Mouse (Mus musculus): Measurements from ENCODE around the gene Zfp12.

Zfp12 gene

DNA sequence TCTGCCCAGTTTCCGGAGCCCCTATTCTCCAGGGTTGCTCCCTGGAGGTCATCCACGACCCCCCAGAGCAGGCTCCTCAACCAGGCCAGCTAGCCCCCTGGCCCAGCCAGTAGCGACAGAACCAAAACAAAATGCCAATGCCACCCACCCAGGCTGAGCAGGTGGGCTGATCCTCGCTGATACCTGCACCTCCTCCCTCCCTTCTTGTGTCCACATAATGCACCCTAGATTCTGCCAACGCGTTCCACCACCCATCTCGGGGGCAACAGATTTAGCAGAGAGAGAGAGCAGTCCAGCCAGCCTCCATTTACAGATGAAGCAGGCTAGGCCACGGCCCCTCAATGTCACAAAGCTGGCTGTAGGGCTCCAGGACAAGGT lies 34.0 kb downstream of the Zfp12 start:
- DNase-seq: no peak

GRCm38 (mm10) chr5:143269363-143270150 lies 34.6 kb downstream of the Zfp12 start, which contains the start of gene Zfp316:
Gene Zfp316 (minus strand): TSS chr5:143270022.
- peak; percentile 73 for DNase-seq

DNA sequence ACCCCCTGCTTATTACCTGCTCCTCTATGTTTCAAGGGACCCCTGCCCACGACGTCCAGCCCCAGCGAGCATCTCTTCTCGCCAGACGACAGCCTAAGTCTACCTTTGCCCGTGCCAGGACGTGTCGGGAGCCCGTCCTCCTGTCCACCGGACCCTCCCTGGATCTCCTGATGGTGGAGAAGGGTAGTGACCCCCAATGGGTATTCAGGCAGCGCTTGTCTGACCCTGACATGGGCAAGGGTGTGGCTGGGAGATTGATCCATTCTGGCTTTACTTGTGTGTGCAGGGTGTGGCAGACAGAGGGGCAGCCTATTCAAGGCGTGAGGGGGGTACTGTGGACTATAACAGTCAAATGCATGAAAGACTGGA lies 35.2 kb downstream of the Zfp12 start:
- no peak for DNase-seq

DNA sequence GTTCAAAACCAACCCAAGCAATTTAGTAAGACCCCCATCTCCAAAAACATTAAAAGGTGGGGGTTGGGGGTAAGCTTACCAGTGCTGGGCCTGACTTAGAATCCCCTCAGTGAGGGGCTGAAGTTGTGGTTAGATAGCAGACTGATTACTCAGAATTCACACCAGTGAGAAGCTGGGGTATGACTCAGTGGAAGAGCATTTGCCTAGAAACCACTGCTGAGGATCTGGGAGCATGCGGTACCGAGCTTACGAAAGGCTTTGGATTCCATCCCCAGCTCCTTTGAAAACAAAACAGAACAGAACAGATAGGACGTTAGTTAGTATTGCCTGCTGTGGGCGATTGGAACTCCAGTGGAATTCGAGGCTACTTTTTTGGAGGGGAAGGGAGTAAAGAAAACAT lies 36.7 kb downstream of the Zfp12 start:
- peak; percentile 49 for DNase-seq

DNA sequence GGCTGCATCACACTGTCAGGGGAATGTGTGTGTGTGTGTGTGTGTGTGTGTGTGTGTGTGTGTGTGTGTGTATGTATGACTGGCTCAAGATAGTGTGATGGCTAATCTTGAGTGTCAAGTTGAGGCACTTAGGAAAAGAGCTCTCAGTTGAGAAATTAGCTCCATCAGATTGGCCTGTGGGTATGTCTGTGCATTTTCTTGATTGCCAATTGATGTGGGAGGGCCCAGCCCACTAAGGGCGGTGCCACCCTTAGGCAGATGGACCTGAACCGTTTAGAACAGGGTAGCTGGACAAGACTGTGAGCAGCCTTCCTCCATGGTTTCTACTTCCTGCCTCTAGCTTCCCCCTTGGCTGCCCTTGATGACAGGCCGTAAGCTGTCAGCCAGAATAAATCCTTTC lies 37.1 kb downstream of the Zfp12 start:
- DNase-seq: no peak

- DNase-seq: no peak
Measured at GRCm38 (mm10) chr5:143272540-143273330, 37.8 kb downstream of the Zfp12 start.

- DNase-seq: no peak
Measured at GRCm38 (mm10) chr5:143275761-143276160, 40.8 kb downstream of the Zfp12 start.

DNA sequence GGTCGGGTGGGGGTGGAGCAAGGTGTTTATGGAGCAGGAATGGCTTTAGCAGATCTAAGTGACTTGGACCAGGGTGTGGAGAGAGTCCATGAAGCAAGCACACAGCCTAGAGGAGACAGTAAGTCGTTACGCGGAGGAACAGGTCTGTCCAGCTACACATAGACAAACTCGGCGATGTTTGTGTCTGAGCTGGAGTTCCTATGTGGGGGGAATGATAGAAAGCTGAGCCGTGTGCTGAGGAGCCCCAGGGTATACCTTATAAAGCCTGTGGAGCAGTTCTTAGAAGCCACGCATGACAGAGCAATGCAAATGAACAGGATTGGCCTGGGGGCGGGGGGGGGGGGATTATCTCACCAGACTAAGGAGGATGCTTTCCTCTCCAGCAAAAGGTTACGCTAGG lies 44.3 kb downstream of the Zfp12 start:
- DNase-seq: no peak

DNA sequence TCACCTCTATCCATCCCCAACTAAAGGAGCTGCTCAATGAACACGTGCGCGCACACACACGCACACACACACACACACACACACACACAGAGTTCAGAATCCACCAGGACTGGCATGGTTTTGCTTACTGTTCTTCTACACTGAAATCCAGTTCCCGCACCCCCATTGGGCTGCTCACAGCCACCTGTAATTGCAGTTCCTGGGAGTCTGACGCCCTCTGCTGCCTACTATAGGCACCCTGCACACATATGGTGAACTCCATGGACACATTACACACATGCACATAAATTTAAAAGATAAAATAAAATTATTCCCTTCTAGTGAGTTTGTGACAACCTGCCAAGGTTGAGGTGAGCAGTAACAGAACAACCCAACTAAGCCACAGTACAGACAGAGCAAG lies 49.8 kb downstream of the Zfp12 start:
- DNase-seq: no peak

GRCm38 (mm10) chr5:143287774-143288328 lies 52.9 kb downstream of the Zfp12 start:
- DNase-seq: no peak

GRCm38 (mm10) chr5:143288378-143288911 lies 53.5 kb downstream of the Zfp12 start:
- DNase-seq: no peak

DNA sequence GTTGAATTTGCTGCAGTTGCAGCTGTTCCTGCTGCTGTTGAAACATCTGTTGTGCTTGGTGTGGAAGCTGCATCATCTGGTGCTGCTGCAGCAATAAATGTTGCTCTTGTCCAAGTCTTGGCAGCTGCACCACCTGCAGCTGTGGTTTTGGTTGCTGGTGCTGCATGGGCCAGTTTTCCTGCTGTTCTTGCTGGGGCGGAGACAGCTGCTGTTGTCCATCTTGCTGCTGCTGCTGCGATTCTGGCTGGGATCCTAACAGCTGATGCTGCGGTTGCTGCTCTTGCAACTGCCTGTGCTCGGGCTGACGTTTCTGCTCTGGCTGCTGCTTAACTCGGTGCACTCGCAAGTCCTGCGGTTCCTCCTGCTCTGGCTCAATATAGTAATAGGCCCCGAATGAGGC lies 54.3 kb downstream of the Zfp12 start:
- DNase-seq: no peak

- no peak for DNase-seq
Measured at GRCm38 (mm10) chr5:143292879-143293278, 57.9 kb downstream of the Zfp12 start.

- no peak for DNase-seq
Measured at GRCm38 (mm10) chr5:143293404-143293803, 58.4 kb downstream of the Zfp12 start, which contains the start of gene Zfp853. Gene Zfp853 (minus strand): TSS chr5:143293623.

DNA sequence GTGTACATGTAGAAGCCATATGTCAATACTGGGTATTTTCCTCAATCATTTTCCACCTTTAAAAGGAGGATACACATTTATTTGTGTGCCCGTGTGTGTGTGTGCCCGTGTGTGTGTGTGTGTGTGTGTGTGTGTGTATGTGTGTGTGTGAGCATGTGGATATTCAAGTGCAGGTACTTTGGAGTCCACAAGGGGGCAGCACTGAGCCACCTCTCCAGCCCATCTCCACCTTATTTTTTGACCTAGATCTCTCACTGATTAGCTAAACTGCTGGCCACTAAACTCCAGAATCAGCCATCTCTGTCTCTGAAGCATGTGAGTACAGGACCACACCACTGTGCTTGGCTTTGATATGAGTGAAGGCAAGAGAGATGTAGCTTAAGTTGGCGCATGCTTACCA lies 59.9 kb downstream of the Zfp12 start:
- no peak for DNase-seq

- DNase-seq: no peak
Measured at GRCm38 (mm10) chr5:143295330-143295729, 60.4 kb downstream of the Zfp12 start.

DNA sequence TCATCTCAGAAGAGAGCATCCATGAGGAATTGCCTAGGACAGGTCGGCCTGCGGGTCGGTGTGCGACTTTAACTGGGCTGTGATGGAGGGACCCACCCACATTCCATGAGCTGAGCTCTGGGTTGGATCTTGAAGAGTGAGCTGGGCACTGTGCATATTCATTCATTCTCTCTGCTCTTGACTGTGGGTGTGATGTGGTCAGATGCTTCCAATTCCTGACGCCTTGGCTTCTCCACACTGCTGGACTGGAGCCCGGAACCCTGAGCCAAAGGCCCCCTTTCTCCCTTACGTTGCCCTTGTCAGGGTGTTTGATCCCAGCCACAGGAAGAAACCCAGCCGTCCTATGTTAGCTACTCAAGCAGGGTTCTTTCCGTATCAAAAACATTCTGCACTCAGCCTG lies 63.0 kb downstream of the Zfp12 start:
- no peak for DNase-seq

DNA sequence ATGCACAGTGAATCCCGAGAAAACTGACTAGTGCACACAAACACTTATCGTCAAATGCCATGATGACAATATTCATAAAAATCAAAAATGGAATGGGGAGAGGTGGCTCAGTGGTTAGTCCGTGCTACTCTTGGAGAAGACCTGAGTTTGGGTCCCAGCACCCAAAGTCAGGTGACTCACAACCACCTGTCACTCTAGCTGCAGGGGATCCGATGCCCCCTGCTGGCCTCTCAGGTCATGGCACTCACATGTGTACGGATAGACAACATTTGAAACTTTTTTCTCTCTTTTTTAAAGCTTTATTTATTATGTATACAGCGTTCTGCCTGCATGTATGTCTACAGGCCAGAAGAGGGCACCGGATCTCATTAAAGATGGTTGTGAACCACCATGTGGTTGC lies 63.4 kb downstream of the Zfp12 start:
- DNase-seq: no peak

All from layer of hippocampus, adult 9-11 months (tissue).